Mouse (Mus musculus) megakaryocyte progenitor cell, adult 5-6 weeks (primary cell): ENCODE data around the gene Art1. TPM values are rescaled to one million over a fixed set of nuclear protein-coding genes. Genes with fewer than 3 reads are reported as not detected.
A peak's percentile ranks its signal among the peaks of the same experiment; 100 is the strongest.

Experiments
- ATAC-seq: replicated peaks from 2 replicates; pipeline ENCODE4 v1.8.0; 2016; ENCODE audit warnings: mild to moderate bottlenecking, moderate TSS enrichment, inconsistent platforms; ENCODE audit not compliant: poor library complexity
- total RNA-seq, 2 experiments: library from RNA; stranded (forward) in 1 of 2; stranded (reverse) in 1 of 2; fragments of 157-497, 149-512 nt in 1 of 2; fragments of 200-1000 nt in 1 of 2; gene quantifications; 2 replicates each; pipeline versions ENCODE4 v1.2.3 to v1.2.4; 2015 to 2017

Art1 gene
- total RNA-seq, 2 experiments from 2014 or later, result not detected

- no peak for ATAC-seq
Measured at GRCm38 (mm10) chr7:102108206-102108605, 6.7 kb downstream of the Art1 start.

- no peak for ATAC-seq
Measured at GRCm38 (mm10) chr7:102109171-102109570, 7.6 kb downstream of the Art1 start, which contains the start of gene Art5. Art5 (minus strand) TSS chr7:102109489.

DNA sequence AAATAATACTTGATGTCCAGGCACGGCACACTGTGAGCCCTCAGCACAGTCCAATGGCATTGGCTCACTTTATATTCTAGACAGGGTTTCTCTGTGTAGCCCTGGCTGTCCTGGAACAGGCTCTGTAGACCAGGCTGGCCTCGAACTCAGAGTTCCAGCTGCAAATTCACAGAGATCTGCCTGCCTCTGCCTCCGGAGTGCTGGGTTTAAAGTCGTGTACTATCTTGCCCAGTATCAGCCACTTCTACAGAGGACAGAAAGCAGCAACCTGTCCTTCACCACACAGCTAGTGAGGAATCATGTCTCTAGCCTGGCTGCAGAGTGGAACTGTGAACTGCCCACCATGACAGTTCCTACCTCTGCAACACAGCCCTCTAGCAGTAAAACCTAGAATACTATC, 8.2 kb downstream of the Art1 start:
- no peak for ATAC-seq

- ATAC-seq, result no peak
Measured at GRCm38 (mm10) chr7:102113151-102113729, 11.7 kb downstream of the Art1 start.

DNA sequence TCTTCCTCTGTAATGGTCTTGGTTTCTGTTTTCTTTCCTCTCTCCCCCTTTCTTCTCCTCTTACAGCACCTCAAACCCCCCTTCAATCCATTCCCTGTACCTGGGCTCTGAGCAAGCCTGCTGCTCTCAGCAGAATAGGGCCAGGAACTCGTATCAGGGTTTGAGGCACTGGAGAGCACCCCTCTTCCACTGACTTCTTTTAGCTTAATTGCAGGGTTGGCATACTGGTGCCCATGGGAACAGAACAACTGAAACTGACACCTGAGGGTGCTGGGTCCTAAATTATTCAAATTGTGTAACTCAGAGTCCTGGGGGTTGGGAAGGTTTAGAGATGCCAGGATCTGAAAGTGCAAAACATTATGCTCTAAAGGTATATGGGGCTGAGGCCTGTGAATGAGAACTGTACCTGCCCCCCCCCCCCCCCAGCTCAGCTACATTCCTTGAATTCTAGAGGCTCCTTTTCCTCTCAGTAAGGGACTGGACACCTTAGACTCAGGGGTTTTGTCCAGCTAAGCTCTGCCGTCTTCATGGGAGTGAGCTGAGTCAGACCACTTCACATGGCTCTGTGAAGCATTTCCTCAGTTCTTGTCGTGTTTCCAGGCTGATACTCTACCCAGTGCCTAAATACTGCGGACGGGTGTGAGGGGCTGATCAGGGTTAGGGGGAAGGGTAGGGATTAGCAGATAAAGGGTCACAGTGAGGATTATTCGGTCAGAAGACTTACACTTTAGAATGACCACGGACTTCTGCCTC, 15.2 kb downstream of the Art1 start, which contains the start of gene Chrna10:
Gene Chrna10 (minus strand): TSS at position 250 of the 753 bp plus-strand sequence.
- no peak for ATAC-seq

DNA sequence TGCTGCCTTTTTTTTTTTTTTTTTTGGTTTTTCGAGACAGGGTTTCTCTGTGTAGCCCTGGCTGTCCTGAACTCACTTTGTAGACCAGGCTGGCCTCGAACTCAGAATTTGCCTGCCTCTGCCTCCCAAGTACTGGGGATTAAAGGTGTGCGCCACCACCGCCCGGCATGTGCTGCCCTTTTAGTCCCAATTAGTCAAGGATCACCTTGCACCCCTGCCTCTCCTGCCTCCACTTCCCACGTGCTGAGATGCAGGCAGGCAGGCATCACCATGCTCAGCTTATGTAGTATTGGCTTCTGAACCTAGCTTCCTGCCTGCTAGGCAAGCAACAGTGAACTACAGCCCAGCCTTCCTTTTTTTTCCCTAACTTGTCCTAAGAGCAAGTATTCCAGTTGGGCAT, 15.8 kb downstream of the Art1 start:
- ATAC-seq, result no peak

- ATAC-seq, result no peak
Measured at GRCm38 (mm10) chr7:102120326-102120725, 18.8 kb downstream of the Art1 start.

- no peak for ATAC-seq
Measured at GRCm38 (mm10) chr7:102132395-102132794, 30.9 kb downstream of the Art1 start.

DNA sequence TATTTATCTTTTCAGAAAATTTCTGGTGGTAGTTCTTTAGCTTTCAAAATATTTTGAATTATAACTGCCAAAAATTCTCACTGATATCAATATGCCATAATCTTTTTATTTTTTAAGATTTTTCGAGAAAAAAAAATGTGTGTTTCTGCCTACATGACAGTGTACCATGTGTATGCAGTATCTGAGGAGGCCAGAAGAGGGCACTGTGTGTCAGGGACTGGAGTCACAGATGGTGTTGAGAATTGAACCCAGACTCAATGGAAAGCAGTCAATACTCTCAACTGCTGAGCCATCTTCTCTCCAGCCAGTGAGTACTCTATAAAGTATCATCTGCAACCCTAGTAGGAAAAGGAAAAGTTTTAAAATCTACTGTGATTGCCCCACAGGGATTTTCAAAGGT, 35.9 kb downstream of the Art1 start:
- ATAC-seq, result peak; percentile 90

DNA sequence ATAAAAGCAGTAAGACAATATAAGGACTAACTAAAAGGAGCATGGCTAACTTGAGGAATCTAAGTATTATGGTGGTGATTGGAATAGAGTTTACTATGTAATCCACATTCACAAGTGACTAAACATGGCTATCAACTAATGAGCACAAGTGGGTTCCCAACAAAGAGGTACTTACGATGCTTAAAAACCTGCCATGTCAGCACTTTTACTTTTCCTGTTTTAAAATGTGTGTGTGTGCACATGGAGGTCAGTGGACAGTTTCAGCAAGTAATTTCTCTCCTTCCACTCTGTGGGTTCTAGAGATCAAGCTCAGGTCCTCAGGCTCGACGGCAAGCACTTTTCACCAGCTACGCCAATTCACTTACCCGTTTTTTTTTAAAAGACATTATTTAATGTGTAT, 36.4 kb downstream of the Art1 start:
- ATAC-seq, result no peak

DNA sequence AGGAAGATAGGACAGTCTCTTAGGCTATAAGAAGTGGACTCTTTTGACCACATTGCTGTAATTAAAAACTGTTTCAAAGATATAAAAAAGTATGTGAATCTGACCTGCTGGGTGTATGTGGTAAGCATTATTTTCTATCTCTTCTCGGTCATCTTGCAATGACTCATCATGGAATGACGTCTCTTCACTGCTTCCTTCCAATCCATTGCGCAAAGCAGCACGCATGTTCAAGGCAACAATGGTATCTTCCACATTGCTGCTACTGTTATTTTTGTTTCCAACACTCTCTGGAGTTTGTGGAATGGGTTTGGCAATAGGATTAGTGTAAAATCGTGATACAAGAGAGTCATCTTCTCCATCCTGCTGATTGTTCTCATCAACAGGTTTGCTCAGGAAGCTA, 52.1 kb downstream of the Art1 start:
- ATAC-seq, result no peak

Other genes with a start within 250 kb of the Art1 start
- not detected in 2 replicates for gene Folr2, start 244.5 kb upstream of the Art1 start, total RNA-seq (2015)
- not detected in 2 replicates for gene Folr2, start 244.5 kb upstream of the Art1 start, total RNA-seq (2017)
- gene Anapc15, start 238.0 kb upstream of the Art1 start, total RNA-seq (2015), result 56.2 and 70.6 TPM in 2 replicates
- gene Anapc15, start 238.0 kb upstream of the Art1 start, total RNA-seq (2017), result 98.6 and 132 TPM in 2 replicates
- gene Folr1, start 231.0 kb upstream of the Art1 start, total RNA-seq (2015), result 0.74 and 1.9 TPM in 2 replicates
- 0.37 TPM in 1 of 2 replicates, not detected in the other for gene Folr1, start 231.0 kb upstream of the Art1 start, total RNA-seq (2017)
- gene Lamtor1, start 195.8 kb upstream of the Art1 start, total RNA-seq (2015), result 74.7 and 91.8 TPM in 2 replicates
- 75.0 and 75.7 TPM in 2 replicates for gene Lamtor1, start 195.8 kb upstream of the Art1 start, total RNA-seq (2017)
- 0.10 TPM in 1 of 2 replicates, not detected in the other for gene Tomt, start 195.4 kb upstream of the Art1 start, total RNA-seq (2015)
- 0.07 TPM in 1 of 2 replicates, not detected in the other for gene Tomt, start 195.4 kb upstream of the Art1 start, total RNA-seq (2017)
- gene Lrrc51, start 167.8 kb upstream of the Art1 start, total RNA-seq (2015), result 1.9 and 3.8 TPM in 2 replicates
- gene Lrrc51, start 167.8 kb upstream of the Art1 start, total RNA-seq (2017), result 1.0 TPM in 1 of 2 replicates, not detected in the other
- 83.1 and 93.8 TPM in 2 replicates for gene Numa1, start 167.6 kb upstream of the Art1 start, total RNA-seq (2015)
- 156 and 190 TPM in 2 replicates for gene Numa1, start 167.6 kb upstream of the Art1 start, total RNA-seq (2017)
- gene Il18bp, start 83.1 kb upstream of the Art1 start, total RNA-seq (2015), result 3.1 and 7.6 TPM in 2 replicates
- 2.1 and 2.5 TPM in 2 replicates for gene Il18bp, start 83.1 kb upstream of the Art1 start, total RNA-seq (2017)
- gene Rnf121, start 36.3 kb upstream of the Art1 start, total RNA-seq (2015), result 11.3 and 12.2 TPM in 2 replicates
- 7.1 and 12.7 TPM in 2 replicates for gene Rnf121, start 36.3 kb upstream of the Art1 start, total RNA-seq (2017)
- gene Xndc1, start 36.2 kb upstream of the Art1 start, total RNA-seq (2015), result 17.6 and 19.7 TPM in 2 replicates
- 28.4 and 30.3 TPM in 2 replicates for gene Xndc1, start 36.2 kb upstream of the Art1 start, total RNA-seq (2017)
- gene Xntrpc, start 36.0 kb upstream of the Art1 start, total RNA-seq (2015), result 0.57 and 0.85 TPM in 2 replicates
- 0.34 and 0.92 TPM in 2 replicates for gene Xntrpc, start 36.0 kb upstream of the Art1 start, total RNA-seq (2017)
- gene Trpc2, start 18.6 kb upstream of the Art1 start, total RNA-seq (2015), result not detected in 2 replicates
- gene Trpc2, start 18.6 kb upstream of the Art1 start, total RNA-seq (2017), result 0.24 TPM in 1 of 2 replicates, not detected in the other
- gene Art5, start 7.7 kb downstream of the Art1 start, total RNA-seq (2015), result 0.12 TPM in 1 of 2 replicates, not detected in the other
- gene Art5, start 7.7 kb downstream of the Art1 start, total RNA-seq (2017), result 0.17 and 0.20 TPM in 2 replicates
- not detected in 2 replicates for gene Chrna10, start 15.1 kb downstream of the Art1 start, total RNA-seq (2015)
- not detected in 2 replicates for gene Chrna10, start 15.1 kb downstream of the Art1 start, total RNA-seq (2017)
- gene Nup98, start 108.4 kb downstream of the Art1 start, total RNA-seq (2015), result 75.3 TPM in 2 replicates
- gene Nup98, start 108.4 kb downstream of the Art1 start, total RNA-seq (2017), result 41.3 and 46.1 TPM in 2 replicates
- 71.9 and 80.7 TPM in 2 replicates for gene Pgap2, start 108.5 kb downstream of the Art1 start, total RNA-seq (2015)
- 30.6 and 32.9 TPM in 2 replicates for gene Pgap2, start 108.5 kb downstream of the Art1 start, total RNA-seq (2017)
- gene Rhog, start 154.3 kb downstream of the Art1 start, total RNA-seq (2015), result 208 and 213 TPM in 2 replicates
- 44.7 and 47.3 TPM in 2 replicates for gene Rhog, start 154.3 kb downstream of the Art1 start, total RNA-seq (2017)
- 22.4 and 23.5 TPM in 2 replicates for gene Stim1, start 166.1 kb downstream of the Art1 start, total RNA-seq (2015)
- 33.5 and 36.4 TPM in 2 replicates for gene Stim1, start 166.1 kb downstream of the Art1 start, total RNA-seq (2017)